Mouse (Mus musculus) adrenal gland, postnatal 10 days (tissue): ENCODE measurements around the gene Acot1. TPM values are rescaled to one million over a fixed set of nuclear protein-coding genes. Genes with fewer than 3 reads are reported as not detected.

ENCODE experiments used
- DNase-seq: peaks from one replicate; pipeline ENCODE4 v3.0.0; 2021; ENCODE audit warnings: mixed read lengths
- long read RNA-seq, 2 experiments: library from polyadenylated mRNA; stranded (forward); transcript quantifications; one replicate each; pipeline ENCODE4 v2.0.0; 2021
- total RNA-seq, 2 experiments: library from RNA; stranded (reverse); gene quantifications; 2 replicates each; pipeline ENCODE4 v1.2.3; 2021

Gene Acot1
- total RNA-seq = 10 to 100 TPM; 19.9 to 20.0 TPM
- long read RNA-seq, experiment 1, transcript Acot1-201 (3 exons, 2,272 nt) = major isoform, 15 of 17 reads
- long read RNA-seq, experiment 1, partial matches to known transcripts = 0 of 17 reads
- long read RNA-seq, experiment 1, other reads (novel, unspliced or antisense) = 2 of 17 reads
- long read RNA-seq, experiment 2, transcript Acot1-201 (3 exons, 2,272 nt) = major isoform, 25 of 25 reads
- long read RNA-seq, experiment 2, partial matches to known transcripts = 0 of 25 reads
- long read RNA-seq, experiment 2, other reads (novel, unspliced or antisense) = 0 of 25 reads

- peak; percentile 75 for DNase-seq
Observed at GRCm38 (mm10) chr12:84009171-84009965, at the start of gene Acot1. Acot1 (plus strand) TSS chr12:84009490.

GRCm38 (mm10) chr12:83965235-83965634 is 44.1 kb upstream of the Acot1 start:
- DNase-seq = no peak

GRCm38 (mm10) chr12:83972117-83972516 is 37.2 kb upstream of the Acot1 start:
- peak; percentile 52 for DNase-seq

GRCm38 (mm10) chr12:83978862-83979261 is 30.4 kb upstream of the Acot1 start:
- no peak for DNase-seq

GRCm38 (mm10) chr12:83981615-83982014 is 27.7 kb upstream of the Acot1 start:
- DNase-seq = no peak

- no peak for DNase-seq
Observed at GRCm38 (mm10) chr12:83984752-83985151, 24.5 kb upstream of the Acot1 start, which contains the start of gene Heatr4. Heatr4 (minus strand) TSS chr12:83984852.

GRCm38 (mm10) chr12:83987242-83987582 is 22.1 kb upstream of the Acot1 start:
- DNase-seq = no peak

GRCm38 (mm10) chr12:83987583-83988441 is 21.5 kb upstream of the Acot1 start, which contains the start of gene Acot2:
Acot2 (plus strand) TSS chr12:83987861.
- DNase-seq = peak; percentile 82

- DNase-seq = no peak
Observed at GRCm38 (mm10) chr12:83988483-83988882, 20.8 kb upstream of the Acot1 start.

GRCm38 (mm10) chr12:83989378-83989777 is 19.9 kb upstream of the Acot1 start:
- DNase-seq = no peak

GRCm38 (mm10) chr12:83997221-83997620 is 12.1 kb upstream of the Acot1 start:
- DNase-seq = no peak

GRCm38 (mm10) chr12:83998341-83999107 is 10.8 kb upstream of the Acot1 start:
- DNase-seq = no peak

- peak; percentile 82 for DNase-seq
Observed at GRCm38 (mm10) chr12:83999237-83999636, 10.1 kb upstream of the Acot1 start.

- DNase-seq = no peak
Observed at GRCm38 (mm10) chr12:84000418-84000817, 8.9 kb upstream of the Acot1 start.

- no peak for DNase-seq
Observed at GRCm38 (mm10) chr12:84003866-84004265, 5.4 kb upstream of the Acot1 start.

GRCm38 (mm10) chr12:84008251-84008650 is 1.0 kb upstream of the Acot1 start:
- no peak for DNase-seq

- DNase-seq = no peak
Observed at GRCm38 (mm10) chr12:84008729-84009128, 561 bp upstream of the Acot1 start.

GRCm38 (mm10) chr12:84010201-84010600 is 911 bp downstream of the Acot1 start:
- no peak for DNase-seq

GRCm38 (mm10) chr12:84011251-84012040 is 2.2 kb downstream of the Acot1 start:
- DNase-seq = peak; percentile 88

GRCm38 (mm10) chr12:84013130-84013529 is 3.8 kb downstream of the Acot1 start:
- DNase-seq = no peak

GRCm38 (mm10) chr12:84013701-84014100 is 4.4 kb downstream of the Acot1 start:
- DNase-seq = no peak
